Mouse (Mus musculus) kidney, adult 2 months (tissue): ENCODE measurements around the gene Slc22a21. TPM values are rescaled to one million over a fixed set of nuclear protein-coding genes. Genes with fewer than 3 reads are reported as not detected.
"Not testable (repeated sequence)": the region's sequence is repeated elsewhere in the genome, so short reads cannot be mapped to it uniquely, and the experiment has no call there.

Experiments used
- DNase-seq: peaks from one replicate; pipeline ENCODE4 v3.0.0; 2021
- H3K27ac ChIP-seq: fragments of 200-500 bp; 2 replicates; pipeline ENCODE4 v1.5.1; 2012; ENCODE audit warnings: low read depth, low read length, control low read depth, inconsistent platforms; ENCODE audit not compliant: insufficient read depth
- H3K27me3 ChIP-seq: fragments of 200-500 bp; replicated peaks from 2 replicates; pipeline ENCODE4 v1.6.1; 2012; ENCODE audit warnings: mild to moderate bottlenecking, moderate library complexity, low read length, inconsistent platforms; ENCODE audit not compliant: control insufficient read depth, insufficient read depth
- H3K36me3 ChIP-seq: fragments of 200-500 bp; 2 replicates; pipeline ENCODE4 v1.6.1; 2012; ENCODE audit warnings: mild to moderate bottlenecking, moderate library complexity, low read length, inconsistent platforms; ENCODE audit not compliant: control insufficient read depth, insufficient read depth
- H3K4me1 ChIP-seq: fragments of 200-500 bp; 2 replicates; pipeline ENCODE4 v1.6.1; 2011; ENCODE audit warnings: low read length; ENCODE audit not compliant: control insufficient read depth, insufficient read depth
- H3K4me3 ChIP-seq: fragments of 200-500 bp; 2 replicates; pipeline ENCODE4 v1.5.1; 2011; ENCODE audit warnings: mild to moderate bottlenecking, low read depth, low read length, control low read depth; ENCODE audit not compliant: insufficient read depth
- CTCF ChIP-seq: fragments of 200-500 bp; conservative IDR thresholded peaks from 2 replicates; pipeline ENCODE4 v1.5.1; 2011; ENCODE audit warnings: low read depth, mild to moderate bottlenecking, control low read depth, low read length, moderate library complexity, mixed read lengths; ENCODE audit not compliant: insufficient read depth, insufficient read length
- POLR2A ChIP-seq: fragments of 200-500 bp; IDR thresholded peaks from one replicate; pipeline ENCODE4 v1.6.1; 2011; ENCODE audit warnings: low read depth, low read length, control low read depth
- WGBS: fragments of 180-500 bp; shearing (Covaris S2); methylation state at CpG from one replicate; pipeline ENCODE4 v1.1.7; 2018; 5-methylcytosine and 5-hydroxymethylcytosine counted together
- polyA plus RNA-seq: library from polyadenylated mRNA; depleted of rRNA; stranded (reverse); fragments of >200 nt; gene quantifications from 2 replicates; pipeline ENCODE4 v1.2.3, GENCODE M21; 2012

Slc22a21 gene
- polyA plus RNA-seq, 1 experiment: 2.4 TPM

GRCm38 (mm10) chr11:53992264-53992663 is 12.1 kb upstream of the Slc22a21 start:
- WGBS: 81% methylated on average over 4 of the region's 4 CpGs
- DNase-seq: no peak
- no peaks in the 10 kb centered on the region for H3K27me3 ChIP-seq
- TF ChIP-seq POLR2A: no peak
- TF ChIP-seq CTCF: no peak
- no peak overlapping the region for H3K4me3 ChIP-seq
- peaks cover 3% of the 10 kb centered on the region for H3K36me3 ChIP-seq
- H3K27ac ChIP-seq: no peak overlapping the region
- no peaks in the 10 kb centered on the region for H3K4me1 ChIP-seq

GRCm38 (mm10) chr11:53989232-53989631 is 9.1 kb upstream of the Slc22a21 start:
- Histone ChIP-seq H3K27ac (no peak overlapping the region), H3K4me3 (no peak overlapping the region), H3K4me1 (no peaks in the 10 kb centered on the region), H3K27me3 (no peaks in the 10 kb centered on the region), H3K36me3 (peaks cover 2% of the 10 kb centered on the region)
- DNase-seq: no peak
- TF ChIP-seq POLR2A (no peak), CTCF (no peak)
- 65% methylated on average over 1 of the region's 1 CpGs for WGBS

GRCm38 (mm10) chr11:53988081-53988480 is 7.9 kb upstream of the Slc22a21 start:
- TF ChIP-seq CTCF (no peak), POLR2A (no peak)
- WGBS: 59% methylated on average over 4 of the region's 4 CpGs
- DNase-seq: no peak
- H3K27me3 ChIP-seq: no peaks in the 10 kb centered on the region
- peaks cover 2% of the 10 kb centered on the region for H3K36me3 ChIP-seq
- H3K27ac ChIP-seq: no peak overlapping the region
- H3K4me1 ChIP-seq: no peaks in the 10 kb centered on the region
- no peak overlapping the region for H3K4me3 ChIP-seq

- Histone ChIP-seq H3K4me3 (no peak overlapping the region), H3K27ac (no peak overlapping the region), H3K4me1 (no peaks in the 10 kb centered on the region), H3K36me3 (no peaks in the 10 kb centered on the region), H3K27me3 (no peaks in the 10 kb centered on the region)
- WGBS: 91% methylated on average over 4 of the region's 4 CpGs
- TF ChIP-seq POLR2A: no peak
- no peak for TF ChIP-seq CTCF
- DNase-seq: no peak
These were observed 1.3 kb upstream of the Slc22a21 start for GRCm38 (mm10) chr11:53981396-53981795.

- not testable (repeated sequence) for H3K4me1 ChIP-seq, H3K27me3 ChIP-seq, DNase-seq, H3K36me3 ChIP-seq, H3K27ac ChIP-seq
- H3K4me3 ChIP-seq: peak overlapping the region; percentile 73
- 1% methylated on average over 23 of the region's 23 CpGs for WGBS
These were observed 710 bp downstream of the Slc22a21 start for GRCm38 (mm10) chr11:53979456-53979787.

GRCm38 (mm10) chr11:53977672-53978071 is 2.5 kb downstream of the Slc22a21 start:
- Histone ChIP-seq H3K27ac (no peak overlapping the region), H3K4me1 (no peaks in the 10 kb centered on the region), H3K27me3 (no peaks in the 10 kb centered on the region), H3K4me3 (no peak overlapping the region), H3K36me3 (no peaks in the 10 kb centered on the region)
- no peak for TF ChIP-seq POLR2A
- TF ChIP-seq CTCF: no peak
- WGBS: 75% methylated on average over 3 of the region's 3 CpGs
- no peak for DNase-seq

- TF ChIP-seq POLR2A (no peak), CTCF (no peak)
- Histone ChIP-seq H3K27me3 (no peaks in the 10 kb centered on the region), H3K36me3 (no peaks in the 10 kb centered on the region), H3K4me3 (no peak overlapping the region), H3K27ac (no peak overlapping the region), H3K4me1 (no peaks in the 10 kb centered on the region)
- DNase-seq: no peak
These were observed 4.6 kb downstream of the Slc22a21 start for GRCm38 (mm10) chr11:53975559-53975958.

- H3K36me3 ChIP-seq: no peaks in the 10 kb centered on the region
- TF ChIP-seq CTCF (peak; percentile 65), POLR2A (no peak)
- 32% methylated on average over 3 of the region's 3 CpGs for whole genome bisulfite sequencing
- H3K4me1 ChIP-seq: no peaks in the 10 kb centered on the region
- H3K27ac ChIP-seq: no peak overlapping the region
- DNase-seq: peak; percentile 55
- no peaks in the 10 kb centered on the region for H3K27me3 ChIP-seq
- no peak overlapping the region for H3K4me3 ChIP-seq
These were observed 21.1 kb downstream of the Slc22a21 start for GRCm38 (mm10) chr11:53958984-53959383.
